10 mouse cellular contexts compared by ENCODE assay signal in the genomic region with DNA sequence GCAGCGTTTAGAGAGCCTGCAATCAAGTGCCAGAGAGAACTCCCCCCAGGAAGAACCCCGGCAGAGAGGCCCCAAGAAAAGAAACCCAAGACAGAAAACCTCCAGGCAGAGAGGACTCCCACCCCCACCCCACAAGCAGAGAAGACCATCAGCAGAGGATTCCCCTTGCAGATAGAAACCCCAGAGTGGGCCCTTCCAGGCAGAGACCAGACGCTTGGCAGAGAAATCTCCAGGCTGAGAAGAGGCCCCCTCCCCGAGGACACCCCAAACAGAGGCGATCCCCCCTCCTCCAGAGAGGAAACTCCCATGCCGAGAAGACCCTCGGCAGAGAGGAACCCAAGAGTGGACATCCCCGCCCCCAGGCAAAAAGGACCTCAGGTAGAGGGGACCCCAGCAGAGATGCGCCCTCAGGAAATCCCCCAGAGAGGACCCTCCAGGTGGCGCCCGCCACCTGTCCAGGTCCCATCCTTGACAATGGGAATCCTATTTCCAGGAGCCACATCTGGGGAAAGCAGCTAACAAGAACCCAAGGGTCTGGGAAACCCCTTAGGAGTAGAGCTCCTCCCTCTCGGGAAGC. TPM values are rescaled to one million over a fixed set of nuclear protein-coding genes. Genes with fewer than 3 reads are reported as not detected.
DNase-seq lines count a peak whose midpoint lies in the region; ATAC-seq and TF ChIP-seq lines count a peak whose summit lies in the region.
"Had no signal": no experiment of that assay in that cellular context is flagged by ENCODE, and none has a peak within 500 bp of the region (broad histone marks: within the 10 kb centered on the region; RNA-seq: fewer than 3 reads in every experiment).

No protein-coding gene starts in this region.

- H3K4me1 ChIP-seq in kidney, embryonic 15.5 days: peaks cover 9% of the 10 kb centered on the region
- H3K4me1 ChIP-seq in hindbrain, postnatal 0 days (ENCODE audit: insufficient read depth, low read length): peaks cover 16% of the 10 kb centered on the region
- H3K4me1 ChIP-seq in midbrain, postnatal 0 days (ENCODE audit: insufficient read depth, low read length): peaks cover 15% of the 10 kb centered on the region

- no peaks in the 10 kb centered on the region for H3K36me3 ChIP-seq in kidney, embryonic 15.5 days
- no peaks in the 10 kb centered on the region for H3K36me3 ChIP-seq in hindbrain, postnatal 0 days (ENCODE audit: insufficient read depth, low read length)
- peaks cover 4% of the 10 kb centered on the region; the same call in 1 of the 2 replicates for H3K36me3 ChIP-seq in midbrain, postnatal 0 days (ENCODE audit: insufficient read depth, low read length)
- H3K36me3 ChIP-seq: G1E had no signal

- WGBS in kidney, embryonic 15.5 days: 12% methylated on average over 12 of the region's 12 CpGs
- WGBS in hindbrain, postnatal 0 days: 4% methylated on average over 12 of the region's 12 CpGs
- WGBS in midbrain, postnatal 0 days: 8% methylated on average over 12 of the region's 12 CpGs

- H3K27ac ChIP-seq in kidney, embryonic 15.5 days: no peak overlapping the region
- peak overlapping the region; percentile 67 for H3K27ac ChIP-seq in hindbrain, postnatal 0 days
- H3K27ac ChIP-seq in midbrain, postnatal 0 days (ENCODE audit: low read depth, low read length): peak overlapping the region; percentile 67

- H3K9ac ChIP-seq in kidney, embryonic 15.5 days: no peak overlapping the region
- H3K9ac ChIP-seq in hindbrain, postnatal 0 days (replicated peaks; ENCODE audit: low read length): peak overlapping the region; percentile 71
- H3K9ac ChIP-seq in midbrain, postnatal 0 days (replicated peaks; ENCODE audit: low read length, poor library complexity, severe bottlenecking): peak overlapping the region; percentile 84

- no peak for DNase-seq in kidney, postnatal 25 days
- peak; percentile 16 to 21 for DNase-seq in cerebellum, postnatal 36 days
- DNase-seq in hindbrain, postnatal 0 days (ENCODE audit: low spot score): peak; percentile 31
- peak; percentile 24 for DNase-seq in midbrain, postnatal 0 days (ENCODE audit: low spot score)
- DNase-seq in embryo, embryonic 10.5 days (ENCODE audit: low spot score): no peak
- DNase-seq in lung, postnatal 14 days: no peak

- ATAC-seq in kidney, embryonic 15.5 days (replicated peaks; ENCODE audit: low FRiP score): no peak
- peak; percentile 24 for ATAC-seq in hindbrain, postnatal 0 days
- ATAC-seq in midbrain, postnatal 0 days (ENCODE audit: low FRiP score): peak; percentile 35
- ATAC-seq in megakaryocyte progenitor cell, adult 5-6 weeks (replicated peaks; ENCODE audit: poor library complexity): no peak

- 0 out of 2 replicates have a peak, but pooled peaks have one; percentile 9 for TF ChIP-seq CTCF in hindbrain, postnatal 0 days (IDR thresholded peaks at IDR 0.05; ENCODE audit: low read depth)
- TF ChIP-seq CTCF in midbrain, postnatal 0 days (IDR thresholded peaks at IDR 0.05): peak; percentile 11; the same call in 1 of the 2 replicates

- peaks cover 53% of the 10 kb centered on the region for H3K27me3 ChIP-seq in kidney, embryonic 15.5 days
- no peaks in the 10 kb centered on the region for H3K27me3 ChIP-seq in hindbrain, postnatal 0 days (ENCODE audit: insufficient read depth, low read length)
- H3K27me3 ChIP-seq in midbrain, postnatal 0 days (ENCODE audit: insufficient read depth, low read length): no peaks in the 10 kb centered on the region

- H3K4me3 ChIP-seq in kidney, embryonic 15.5 days (replicated peaks): peak overlapping the region; percentile 53
- H3K4me3 ChIP-seq in hindbrain, postnatal 0 days (ENCODE audit: low read length): peak overlapping the region; percentile 61
- H3K4me3 ChIP-seq in midbrain, postnatal 0 days (ENCODE audit: low read depth, low read length): peak overlapping the region; percentile 73

- H3K9me3 ChIP-seq in kidney, embryonic 15.5 days (replicated peaks): no peaks in the 10 kb centered on the region
- H3K9me3 ChIP-seq in hindbrain, postnatal 0 days (ENCODE audit: low read length): no peaks in the 10 kb centered on the region
- no peaks in the 10 kb centered on the region for H3K9me3 ChIP-seq in midbrain, postnatal 0 days (ENCODE audit: low read length)

- H3K4me2 ChIP-seq in kidney, embryonic 15.5 days: peak overlapping the region; percentile 89
- H3K4me2 ChIP-seq in hindbrain, postnatal 0 days (ENCODE audit: low read depth, low read length): peak overlapping the region; percentile 61
- peak overlapping the region; percentile 64 for H3K4me2 ChIP-seq in midbrain, postnatal 0 days (ENCODE audit: low read depth, low read length, poor library complexity, severe bottlenecking)

RNA-seq across cellular contexts. Expression of a gene that starts 0.5 kb away (rescaled TPM):
- polyA plus RNA-seq in kidney, embryonic 15.5 days (2015; fragmentation: Nextera tagmentation; extraction: Ambion mirVana): 1.1 and 2.4 TPM in 2 replicates
- total RNA-seq in hindbrain, postnatal 0 days (2014; rRNA removed): 248 and 251 TPM in 2 replicates
- 155 TPM in 2 replicates for polyA plus RNA-seq in hindbrain, postnatal 0 days (2015; fragmentation: Nextera tagmentation; extraction: Ambion mirVana)
- 197 and 208 TPM in 2 replicates for total RNA-seq in midbrain, postnatal 0 days (2014; rRNA removed)
- 139 and 150 TPM in 2 replicates for polyA plus RNA-seq in midbrain, postnatal 0 days (2015; fragmentation: Nextera tagmentation; extraction: Ambion mirVana)
- total RNA-seq in megakaryocyte progenitor cell, adult 5-6 weeks (2015): not detected in 2 replicates
- not detected in 2 replicates for total RNA-seq in megakaryocyte progenitor cell, adult 5-6 weeks (2017)
- total RNA-seq: G1E had no signal
- polyA plus RNA-seq: G1E had no signal

RNA-seq across cellular contexts. Expression of a gene that starts 17.0 kb away (rescaled TPM):
- polyA plus RNA-seq in kidney, embryonic 15.5 days (2015; fragmentation: Nextera tagmentation; extraction: Ambion mirVana): not detected in 2 replicates
- total RNA-seq in hindbrain, postnatal 0 days (2014; rRNA removed): not detected in 2 replicates
- polyA plus RNA-seq in hindbrain, postnatal 0 days (2015; fragmentation: Nextera tagmentation; extraction: Ambion mirVana): not detected in 2 replicates
- not detected in 2 replicates for total RNA-seq in midbrain, postnatal 0 days (2014; rRNA removed)
- not detected in 2 replicates for polyA plus RNA-seq in midbrain, postnatal 0 days (2015; fragmentation: Nextera tagmentation; extraction: Ambion mirVana)
- not detected in 2 replicates for total RNA-seq in megakaryocyte progenitor cell, adult 5-6 weeks (2015)
- not detected in 2 replicates for total RNA-seq in megakaryocyte progenitor cell, adult 5-6 weeks (2017)
- total RNA-seq: G1E had no signal
- polyA plus RNA-seq: G1E; spleen, adult 2 months had no signal

RNA-seq across cellular contexts. Expression of a gene that starts 40.8 kb away (rescaled TPM):
- 0.16 and 0.27 TPM in 2 replicates for polyA plus RNA-seq in kidney, embryonic 15.5 days (2015; fragmentation: Nextera tagmentation; extraction: Ambion mirVana)
- 0.52 and 6.8 TPM in 2 replicates for total RNA-seq in hindbrain, postnatal 0 days (2014; rRNA removed)
- 0.42 and 1.6 TPM in 2 replicates for polyA plus RNA-seq in hindbrain, postnatal 0 days (2015; fragmentation: Nextera tagmentation; extraction: Ambion mirVana)
- total RNA-seq in midbrain, postnatal 0 days (2014; rRNA removed): 1.3 and 3.9 TPM in 2 replicates
- 0.55 and 1.5 TPM in 2 replicates for polyA plus RNA-seq in midbrain, postnatal 0 days (2015; fragmentation: Nextera tagmentation; extraction: Ambion mirVana)
- total RNA-seq in megakaryocyte progenitor cell, adult 5-6 weeks (2015): not detected in 2 replicates
- not detected in 2 replicates for total RNA-seq in megakaryocyte progenitor cell, adult 5-6 weeks (2017)
- total RNA-seq: G1E had no signal
- polyA plus RNA-seq: G1E; spleen, adult 2 months had no signal

Comparison
In these comparisons a context has a peak if more than half of its experiments do, and no peak if none do; other contexts are left out.
1. ATAC-seq: peak in hindbrain, postnatal 0 days (single experiment) and midbrain, postnatal 0 days (single experiment); none in kidney, embryonic 15.5 days (single experiment) and megakaryocyte progenitor cell, adult 5-6 weeks (single experiment).
2. DNase-seq: peak in cerebellum, postnatal 36 days (2 of 2), hindbrain, postnatal 0 days (single experiment) and midbrain, postnatal 0 days (single experiment); none in kidney, postnatal 25 days (0 of 2), embryo, embryonic 10.5 days (single experiment) and lung, postnatal 14 days (single experiment).
3. RNA of a gene that starts 0.5 kb away (total RNA-seq): 248 to 251 TPM in hindbrain, postnatal 0 days and 197 to 208 TPM in midbrain, postnatal 0 days; not detected in megakaryocyte progenitor cell, adult 5-6 weeks; every median in the first group is over 100 times any median in the second.
4. Peak in every context shown above with its lines, with median percentiles within 50 percentile points of each other: H3K4me2 ChIP-seq and H3K4me3 ChIP-seq.